Mouse (Mus musculus) lung, postnatal 0 days (tissue): ENCODE results near the gene Kndc1.

Source experiments
- CTCF ChIP-seq: IDR thresholded peaks from 2 replicates; pipeline ENCODE4 v1.5.1; 2016; ENCODE audit warnings: antibody characterized with exemption, mild to moderate bottlenecking
- EP300 ChIP-seq: IDR thresholded peaks from 2 replicates; pipeline ENCODE4 v1.6.1; 2016; ENCODE audit warnings: antibody characterized with exemption, mild to moderate bottlenecking, control low read depth

- TF ChIP-seq CTCF (no peak), EP300 (no peak)
These were observed 23.8 kb downstream of the Kndc1 start for GRCm38 (mm10) chr7:139918262-139918661.
